Mouse (Mus musculus): ENCODE data around the gene 2300009A05Rik. TPM values are rescaled to one million over a fixed set of nuclear protein-coding genes. Genes with fewer than 3 reads are reported as not detected.

2300009A05Rik gene
- total RNA-seq, 2 experiments from 2014 or later: 26.4 to 32.4 TPM

DNA sequence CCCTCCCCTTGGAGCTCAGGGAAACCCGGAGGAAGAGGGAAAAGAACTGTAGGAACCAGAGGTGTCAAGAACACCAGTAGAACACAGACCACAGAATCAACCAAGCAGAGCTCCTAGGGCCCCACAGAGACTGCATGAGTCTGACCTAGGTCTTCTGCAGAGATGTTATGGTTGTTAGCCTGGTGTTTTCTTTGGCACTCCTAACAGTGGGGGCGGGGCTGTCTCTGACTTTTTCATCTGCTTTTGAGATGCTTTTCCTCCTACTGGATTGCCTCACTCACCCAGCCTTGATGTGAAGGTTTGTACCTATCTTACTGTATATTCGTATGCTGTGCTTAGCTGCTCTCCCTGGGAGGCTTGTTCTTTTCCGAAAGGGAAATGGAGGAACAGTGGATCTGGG, 44.9 kb downstream of the 2300009A05Rik start:
- DNase-seq (ENCODE audit: low spot score in 2 of 2): no peak
- intact Hi-C loops (cut with DNase I): no loop called here

DNA sequence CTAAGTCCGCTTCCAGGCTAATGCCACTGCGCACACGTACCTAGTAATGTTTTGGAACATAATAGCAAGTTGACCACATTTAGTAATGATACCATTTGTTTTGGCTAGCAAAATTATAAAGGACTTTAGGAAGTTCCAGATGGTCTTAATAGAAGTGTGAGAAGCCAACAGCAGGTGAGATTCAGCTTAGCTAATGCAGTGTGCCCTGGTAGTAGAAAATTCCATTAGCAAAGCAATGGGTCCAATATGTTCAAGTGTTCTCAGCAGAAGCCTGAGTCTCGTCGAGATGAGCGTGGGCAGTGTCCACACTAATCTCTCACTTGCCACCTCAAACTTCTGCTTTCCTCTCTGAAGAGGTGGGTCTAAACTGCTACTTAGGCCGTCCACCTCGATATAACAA, 49.0 kb downstream of the 2300009A05Rik start:
- intact Hi-C loops (cut with DNase I): no loop called here
- DNase-seq (ENCODE audit: low spot score in 2 of 2): no peak

DNA sequence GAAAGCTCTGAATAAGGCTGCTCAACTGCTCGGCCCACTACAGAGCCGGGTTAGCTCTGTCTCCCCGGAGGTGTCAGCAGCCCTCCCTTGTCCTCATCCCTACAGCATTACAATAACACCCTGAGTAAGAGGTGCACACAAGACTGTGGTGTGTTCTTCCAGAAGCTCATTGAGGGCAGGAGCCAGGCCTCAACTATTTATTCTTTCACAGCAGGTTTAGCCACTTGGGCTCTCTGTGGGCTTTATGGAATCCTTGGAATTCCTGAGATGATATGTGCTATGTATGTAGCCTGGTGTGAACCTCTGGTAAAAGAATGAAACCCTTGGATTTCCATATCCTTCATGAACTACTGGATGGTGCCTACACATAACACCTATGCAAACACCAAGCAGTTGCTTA, 49.8 kb downstream of the 2300009A05Rik start:
- intact Hi-C loops (cut with DNase I): no loop called here
- DNase-seq (ENCODE audit: low spot score in 2 of 2): no peak

DNA sequence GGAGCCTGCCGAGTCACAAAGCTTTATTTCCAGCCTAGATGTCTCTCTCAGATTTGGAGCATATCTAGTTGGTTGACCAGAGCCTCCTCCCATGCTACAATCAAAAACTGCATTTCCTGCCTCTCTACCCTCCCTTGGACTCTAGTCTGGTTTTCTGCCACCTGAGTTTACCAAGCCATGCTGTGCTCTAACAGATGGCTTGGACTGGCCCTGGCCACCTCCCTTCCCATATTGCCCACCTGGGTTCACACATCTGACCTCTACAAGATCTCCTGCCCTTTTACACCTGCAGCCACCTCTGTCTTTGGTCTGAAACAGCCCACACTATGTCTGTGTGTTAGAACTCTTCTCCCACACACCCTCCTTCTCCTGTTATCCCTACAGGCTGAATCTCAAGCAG, 50.9 kb downstream of the 2300009A05Rik start:
- no peak for DNase-seq (ENCODE audit: low spot score in 2 of 2)
- intact Hi-C loops (cut with DNase I): no loop called here

DNA sequence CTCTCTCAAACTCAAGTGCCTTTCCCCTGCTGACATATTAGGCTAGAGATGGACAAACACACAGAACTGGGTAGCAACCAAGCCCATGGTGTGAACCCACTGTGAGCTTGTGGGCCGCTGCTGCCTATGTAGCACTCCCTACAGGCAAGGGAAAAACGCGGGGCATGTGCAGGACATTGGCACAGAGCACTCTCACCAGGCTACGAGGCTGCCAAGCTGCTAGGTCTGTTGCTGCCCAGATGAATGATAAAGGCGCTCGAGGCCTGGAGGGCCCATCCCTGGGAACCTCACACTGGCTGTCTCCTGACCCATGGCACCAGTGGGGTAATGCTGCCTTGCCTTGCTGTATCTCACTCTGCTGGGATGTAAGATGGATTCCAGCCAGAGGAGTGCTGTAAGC, 53.0 kb downstream of the 2300009A05Rik start:
- intact Hi-C loops (cut with DNase I): no loop called here
- no peak for DNase-seq (ENCODE audit: low spot score in 2 of 2)

Other genes with a start within 250 kb of the 2300009A05Rik start
- gene Map2k5, start 21.3 kb downstream of the 2300009A05Rik start, total RNA-seq (2021): 10 to 100 TPM; 30.8 to 31.2 TPM
- gene Iqch, start 203.2 kb upstream of the 2300009A05Rik start, total RNA-seq (2021): under 1 TPM in 1 of 2 experiments, not detected in 1; 0.19 TPM
- gene Aagab, start 203.4 kb upstream of the 2300009A05Rik start, total RNA-seq (2021): 10 to 100 TPM; 44.2 to 46.5 TPM